Mouse (Mus musculus) cortical plate, adult 2 months (tissue): Measurements from ENCODE around the gene Cdh23. TPM values are rescaled to one million over a fixed set of nuclear protein-coding genes. Genes with fewer than 3 reads are reported as not detected.

ENCODE experiments used
- H3K27ac ChIP-seq: fragments of 200-500 bp; 2 replicates; pipeline ENCODE4 v1.5.1; 2012; ENCODE audit warnings: low read length, control low read depth, inconsistent platforms; ENCODE audit not compliant: insufficient read depth
- H3K4me1 ChIP-seq: fragments of 200-500 bp; 2 replicates; pipeline ENCODE4 v1.6.1; 2011; ENCODE audit warnings: low read length; ENCODE audit not compliant: control insufficient read depth, insufficient read depth
- H3K4me3 ChIP-seq: fragments of 200-500 bp; 2 replicates; pipeline ENCODE4 v1.5.1; 2011; ENCODE audit warnings: mild to moderate bottlenecking, low read length, control low read depth; ENCODE audit not compliant: insufficient read depth
- CTCF ChIP-seq: fragments of 200-500 bp; IDR thresholded peaks from 2 replicates; pipeline ENCODE4 v1.5.1; 2011; ENCODE audit warnings: mild to moderate bottlenecking, control low read depth, low read length; ENCODE audit not compliant: insufficient read depth; ENCODE audit errors: extremely low read depth
- POLR2A ChIP-seq: fragments of 200-500 bp; IDR thresholded peaks from 2 replicates; pipeline ENCODE4 v1.6.1; 2011; ENCODE audit warnings: mild to moderate bottlenecking, low read length, control low read depth; ENCODE audit not compliant: insufficient read depth; ENCODE audit errors: extremely low read depth
- polyA plus RNA-seq: library from polyadenylated mRNA; depleted of rRNA; stranded (reverse); fragments of >200 nt; gene quantifications from 2 replicates; pipeline ENCODE4 v1.2.3, GENCODE M21; 2012

Cdh23 gene
- polyA plus RNA-seq, 1 experiment = 0.46 TPM

- Histone ChIP-seq H3K4me1 (no peaks in the 10 kb centered on the region), H3K27ac (no peak overlapping the region), H3K4me3 (no peak overlapping the region)
- TF ChIP-seq CTCF = peak; percentile 88
- TF ChIP-seq POLR2A = no peak
These were observed 391.2 kb downstream of the Cdh23 start for GRCm38 (mm10) chr10:60304854-60305628.

DNA sequence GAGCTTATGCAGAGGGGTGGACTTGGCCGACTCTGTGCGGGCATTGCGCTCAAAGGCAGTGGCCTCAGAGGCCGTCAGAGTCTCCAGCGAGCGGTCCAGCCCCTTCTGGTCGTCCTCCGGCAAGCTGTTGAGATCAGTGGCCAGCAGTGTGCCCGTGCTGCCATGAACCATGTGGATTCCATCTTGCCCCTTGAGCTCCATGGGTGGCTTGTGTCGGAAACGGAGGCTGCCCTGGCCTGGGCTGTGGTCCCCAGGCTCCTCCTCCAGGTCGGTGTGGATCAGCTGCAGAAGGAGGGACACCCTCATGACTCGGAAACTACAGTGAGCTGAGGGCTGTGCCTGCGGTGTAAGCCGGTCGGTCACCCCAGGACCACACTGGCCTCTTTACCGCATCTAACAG, 392.9 kb downstream of the Cdh23 start:
- no peak overlapping the region for H3K4me3 ChIP-seq
- 0 out of 2 replicates have a peak, but pooled peaks cover 1% of the 10 kb centered on the region for H3K4me1 ChIP-seq
- TF ChIP-seq POLR2A (no peak), CTCF (no peak)
- no peak overlapping the region for H3K27ac ChIP-seq

GRCm38 (mm10) chr10:60299636-60300035, 396.7 kb downstream of the Cdh23 start:
- H3K4me1 ChIP-seq = peaks cover 10% of the 10 kb centered on the region
- TF ChIP-seq CTCF = no peak
- TF ChIP-seq POLR2A = no peak
- H3K4me3 ChIP-seq = no peak overlapping the region
- no peak overlapping the region for H3K27ac ChIP-seq

DNA sequence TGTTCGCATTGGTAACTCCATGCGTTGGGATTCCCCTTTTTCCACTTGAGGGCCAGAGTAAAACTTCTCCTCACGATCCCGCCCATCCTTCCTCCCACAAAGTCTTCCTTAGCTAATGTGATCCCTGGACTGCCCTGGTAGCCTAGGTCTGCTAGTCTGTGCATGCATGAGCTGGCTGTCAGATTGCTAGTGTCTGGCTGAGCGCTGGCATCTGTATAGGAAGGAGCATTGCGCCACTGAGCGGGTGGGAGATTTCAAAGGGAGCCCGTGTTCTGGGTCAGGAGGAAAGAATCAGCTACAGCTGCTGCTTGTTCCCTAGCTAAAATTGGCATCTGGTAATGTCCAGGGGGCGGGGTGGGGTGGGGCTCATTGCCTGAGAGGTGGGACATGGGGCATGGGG, 400.3 kb downstream of the Cdh23 start:
- H3K4me1 ChIP-seq = peaks cover 10% of the 10 kb centered on the region
- H3K4me3 ChIP-seq = no peak overlapping the region
- TF ChIP-seq CTCF = no peak
- no peak for TF ChIP-seq POLR2A
- H3K27ac ChIP-seq = no peak overlapping the region

GRCm38 (mm10) chr10:60295356-60295755, 400.9 kb downstream of the Cdh23 start:
- H3K27ac ChIP-seq = peak overlapping the region; percentile 4; the same call in 1 of the 2 replicates
- no peak for TF ChIP-seq CTCF
- TF ChIP-seq POLR2A = no peak
- H3K4me3 ChIP-seq = no peak overlapping the region
- peaks cover 11% of the 10 kb centered on the region for H3K4me1 ChIP-seq

- no peak for TF ChIP-seq CTCF
- no peak overlapping the region for H3K27ac ChIP-seq
- H3K4me1 ChIP-seq = peaks cover 16% of the 10 kb centered on the region
- H3K4me3 ChIP-seq = no peak overlapping the region
These were observed 401.7 kb downstream of the Cdh23 start for GRCm38 (mm10) chr10:60294621-60295020.

DNA sequence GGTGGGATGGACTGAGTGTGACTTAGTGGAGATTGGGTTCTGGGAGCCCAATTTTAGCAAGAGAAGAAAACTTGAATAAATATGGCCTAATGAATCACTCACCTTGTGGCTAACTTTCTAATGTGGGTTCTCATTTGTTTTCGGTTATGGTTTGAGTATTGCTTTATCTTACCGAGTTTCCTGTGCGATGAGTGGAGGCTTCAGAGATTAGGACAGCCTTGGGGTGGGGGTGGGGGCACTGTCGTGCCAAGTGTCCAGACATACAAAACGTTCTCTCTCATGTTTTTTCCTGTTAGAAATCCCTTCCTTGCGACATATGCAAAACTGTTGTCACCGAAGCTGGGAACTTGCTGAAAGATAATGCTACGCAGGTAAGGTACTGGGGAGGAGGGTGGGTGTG, 404.1 kb downstream of the Cdh23 start:
- H3K27ac ChIP-seq = no peak overlapping the region
- H3K4me3 ChIP-seq = no peak overlapping the region
- TF ChIP-seq CTCF = no peak
- no peak for TF ChIP-seq POLR2A
- H3K4me1 ChIP-seq = peaks cover 25% of the 10 kb centered on the region

- Histone ChIP-seq H3K4me3 (no peak overlapping the region), H3K4me1 (peaks cover 30% of the 10 kb centered on the region), H3K27ac (no peak overlapping the region)
- TF ChIP-seq POLR2A = no peak
- TF ChIP-seq CTCF = no peak
These were observed 405.6 kb downstream of the Cdh23 start for GRCm38 (mm10) chr10:60290739-60291110.

- Histone ChIP-seq H3K27ac (no peak overlapping the region), H3K4me3 (no peak overlapping the region), H3K4me1 (peaks cover 28% of the 10 kb centered on the region)
- TF ChIP-seq POLR2A = no peak
- TF ChIP-seq CTCF = no peak
These were observed 406.1 kb downstream of the Cdh23 start for GRCm38 (mm10) chr10:60290026-60290738.

DNA sequence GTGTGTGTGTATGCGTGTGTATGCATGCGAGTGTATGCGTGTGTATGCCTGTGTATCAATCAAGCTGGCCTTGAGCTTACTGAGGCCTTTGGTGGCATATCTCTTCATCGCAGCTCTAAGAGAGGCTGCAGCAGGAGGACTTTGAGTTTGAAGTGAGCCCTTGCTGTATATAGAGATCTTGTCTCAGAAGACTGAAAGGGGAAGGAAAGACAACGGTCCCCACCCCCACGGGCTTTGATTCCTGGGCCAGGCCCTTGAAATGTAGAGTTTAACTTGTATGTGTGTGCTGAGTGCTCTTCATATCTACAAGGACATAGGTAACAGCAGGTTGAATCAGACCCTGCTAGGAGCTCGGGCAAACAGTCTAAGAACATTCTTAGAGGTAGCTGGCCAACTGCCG, 407.1 kb downstream of the Cdh23 start:
- Histone ChIP-seq H3K27ac (no peak overlapping the region), H3K4me3 (no peak overlapping the region), H3K4me1 (peaks cover 32% of the 10 kb centered on the region)
- no peak for TF ChIP-seq POLR2A
